Mouse (Mus musculus) lung, adult 2 months (tissue): ENCODE data around the gene Pitpnm1.

Experiments
- CTCF ChIP-seq: fragments of 200-500 bp; IDR thresholded peaks from 2 replicates; pipeline ENCODE4 v1.5.1; 2011; ENCODE audit warnings: mild to moderate bottlenecking, low read length, control low read depth; ENCODE audit not compliant: insufficient read depth
- POLR2A ChIP-seq: fragments of 200-500 bp; IDR thresholded peaks from 2 replicates; pipeline ENCODE4 v1.6.1; 2011; ENCODE audit warnings: low read depth, mild to moderate bottlenecking, control low read depth, low read length, borderline replicate concordance; ENCODE audit errors: extremely low read depth

DNA sequence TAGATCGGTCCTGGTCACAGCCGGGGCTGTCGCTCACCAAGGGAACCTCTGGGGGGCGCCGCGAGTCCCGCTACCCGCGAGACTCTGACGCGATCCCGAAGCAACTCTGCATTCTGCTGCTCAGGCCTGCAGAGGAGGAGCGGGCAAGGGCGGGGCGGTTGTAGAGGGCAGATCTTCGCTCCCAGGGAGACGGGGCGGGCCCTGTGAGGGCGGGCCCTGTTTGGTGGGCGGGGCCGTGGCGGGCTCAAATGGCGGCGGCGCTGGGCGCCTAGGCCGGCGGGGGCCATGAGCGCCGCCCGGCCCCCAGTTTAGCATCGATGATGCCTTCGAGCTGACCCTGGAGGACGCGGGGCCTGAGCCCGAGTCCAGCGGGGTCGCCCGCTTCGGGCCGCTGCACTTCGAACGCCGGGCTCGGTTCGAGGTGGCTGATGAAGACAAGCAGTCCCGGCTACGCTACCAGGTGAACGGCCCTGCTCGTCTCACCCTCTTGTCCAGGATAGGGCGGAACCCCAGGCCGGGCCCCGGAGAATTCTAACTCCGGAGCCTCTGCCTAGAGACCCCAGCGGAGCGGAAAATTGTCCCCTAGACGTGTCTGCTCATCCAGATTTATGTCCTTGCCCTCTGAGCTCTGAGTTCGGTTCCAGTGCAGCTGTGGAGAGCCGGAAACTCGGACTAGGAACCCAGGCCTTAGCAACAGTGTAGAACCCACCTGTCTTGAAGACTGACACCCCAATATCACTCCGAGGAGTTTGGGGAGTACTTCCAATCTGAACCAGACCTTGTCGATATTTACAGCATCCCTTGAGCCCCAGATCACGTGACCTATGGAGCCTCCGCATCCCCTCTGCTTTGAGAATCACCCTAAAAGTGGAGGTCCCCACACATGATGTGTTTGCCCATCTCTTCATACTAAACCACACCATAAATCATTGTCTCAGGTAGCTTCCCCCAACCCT is 26.2 kb downstream of the Pitpnm1 start, which contains the start of gene Aip:
- TF ChIP-seq CTCF: peak; percentile 37
- 0 out of 2 replicates have a peak, but pooled peaks have one; percentile 35 for TF ChIP-seq POLR2A
